Mouse (Mus musculus) heart, postnatal 0 days (tissue): ENCODE results near the gene Rhbdl1. TPM values are rescaled to one million over a fixed set of nuclear protein-coding genes. Genes with fewer than 3 reads are reported as not detected.

Experiments used
- ATAC-seq: fragments of 200-750 bp; cut with Nextera tagmentation; 2 replicates; pipeline ENCODE4 v1.8.0; 2017; ENCODE audit warnings: low read depth, moderate number of reproducible peaks, moderate library complexity; ENCODE audit not compliant: insufficient read depth
- DNase-seq: peaks from one replicate; pipeline ENCODE4 v3.0.0-alpha.2; 2016; ENCODE audit warnings: low spot score
- H3K27ac ChIP-seq: fragments of 300-500 bp; sonication (generic); 2 replicates; pipeline ENCODE4 v1.5.1; 2014; ENCODE audit warnings: low read depth, mild to moderate bottlenecking
- H3K27me3 ChIP-seq: fragments of 300-500 bp; sonication (generic); 2 replicates; pipeline ENCODE4 v1.6.1; 2014; ENCODE audit warnings: low read length, mixed read lengths; ENCODE audit not compliant: control insufficient read depth, insufficient read depth
- H3K36me3 ChIP-seq: fragments of 300-500 bp; sonication (generic); replicated peaks from 2 replicates; pipeline ENCODE4 v1.6.1; 2014; ENCODE audit warnings: low read length, mixed read lengths; ENCODE audit not compliant: control insufficient read depth, insufficient read depth
- H3K4me1 ChIP-seq: fragments of 300-500 bp; sonication (generic); 2 replicates; pipeline ENCODE4 v1.6.1; 2014; ENCODE audit warnings: antibody characterized with exemption; ENCODE audit not compliant: control insufficient read depth, insufficient read depth
- H3K4me2 ChIP-seq: fragments of 300-500 bp; sonication (generic); 2 replicates; pipeline ENCODE4 v1.6.1; 2014; ENCODE audit warnings: low read depth, mild to moderate bottlenecking, low read length, moderate library complexity
- H3K4me3 ChIP-seq: fragments of 300-500 bp; sonication (generic); 2 replicates; pipeline ENCODE4 v1.5.1; 2014; ENCODE audit warnings: low read depth, low read length
- H3K9ac ChIP-seq: fragments of 300-500 bp; sonication (generic); replicated peaks from 2 replicates; pipeline ENCODE4 v1.6.1; 2014; ENCODE audit warnings: low read depth, low read length, mixed read lengths
- H3K9me3 ChIP-seq: fragments of 300-500 bp; sonication (generic); replicated peaks from 2 replicates; pipeline ENCODE4 v1.6.1; 2016; ENCODE audit warnings: low read length; ENCODE audit not compliant: control insufficient read depth
- CTCF ChIP-seq: IDR thresholded peaks from 2 replicates; pipeline ENCODE4 v1.5.1; 2016; ENCODE audit warnings: antibody characterized with exemption, control low read depth, low read depth
- EP300 ChIP-seq: IDR thresholded peaks from 2 replicates; pipeline ENCODE4 v1.6.1; 2016; ENCODE audit warnings: antibody characterized with exemption, low read depth
- WGBS: fragments of 180-500 bp; shearing (Covaris S2); extraction: QIAGEN DNeasy Blood & Tissue Kit; methylation state at CpG from one replicate; pipeline ENCODE4 v1.1.7; 2014; 5-methylcytosine and 5-hydroxymethylcytosine counted together
- polyA plus RNA-seq: library from polyadenylated mRNA; unstranded; fragments of >200 nt; fragmentation: Nextera tagmentation; extraction: Ambion mirVana; gene quantifications from 2 replicates; pipeline ENCODE4 v1.2.1, GENCODE M21; 2015
- total RNA-seq: library from RNA; depleted of rRNA; stranded (reverse); fragments of >200 nt; gene quantifications from 2 replicates; pipeline ENCODE4 v1.2.3, GENCODE M21; 2014; ENCODE audit warnings: low replicate concordance

Gene Rhbdl1
- total and polyA plus RNA-seq, 2 experiments from 2014 or later: 2.2 to 2.3 TPM

DNA sequence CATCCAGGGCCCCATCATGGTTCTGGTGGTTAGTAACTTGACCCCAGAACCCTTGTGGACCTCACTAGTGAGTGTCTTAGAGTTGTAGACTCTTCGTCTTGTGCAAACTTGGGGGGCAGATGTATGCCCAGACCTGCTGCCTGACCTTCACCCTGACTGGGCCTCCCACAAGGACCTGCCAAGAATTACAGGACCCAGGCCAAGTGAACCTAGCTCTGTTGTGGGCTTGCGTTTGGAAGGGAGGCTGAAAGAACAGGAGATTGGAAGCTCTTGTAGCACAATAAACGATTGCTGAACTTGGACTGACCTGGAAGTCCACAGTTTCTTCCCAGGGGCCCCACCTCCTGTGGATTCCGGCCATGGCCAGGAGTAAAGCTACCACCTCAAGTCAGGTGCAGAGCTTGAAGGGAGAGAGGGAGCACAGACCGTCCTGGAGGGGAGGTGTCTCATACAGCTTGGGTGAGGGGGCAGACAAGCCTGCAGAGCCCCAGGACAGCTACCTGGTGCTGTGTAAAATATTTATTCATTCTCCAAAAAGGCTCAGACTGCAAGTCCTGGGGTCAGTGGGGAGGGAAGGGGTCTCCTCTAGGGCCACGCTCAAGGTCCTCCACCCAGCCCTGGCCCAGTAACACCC lies 3.0 kb downstream of the Rhbdl1 start:
- Histone ChIP-seq H3K27ac (peak overlapping the region; percentile 99), H3K9ac (peak overlapping the region; percentile 79), H3K36me3 (peaks cover 29% of the 10 kb centered on the region), H3K27me3 (no peaks in the 10 kb centered on the region), H3K4me2 (peak overlapping the region; percentile 95), H3K4me1 (peaks cover 51% of the 10 kb centered on the region), H3K4me3 (peak overlapping the region; percentile 77), H3K9me3 (no peaks in the 10 kb centered on the region)
- DNase-seq (no peak), ATAC-seq (no peak)
- TF ChIP-seq CTCF: no peak
- TF ChIP-seq EP300: no peak
- WGBS: 6% methylated on average over 6 of the region's 6 CpGs

GRCm38 (mm10) chr17:25833291-25833663 lies 3.8 kb downstream of the Rhbdl1 start, which contains the start of gene Stub1:
Stub1 (minus strand) TSS chr17:25833404.
- TF ChIP-seq EP300 (peak; percentile 15; the same call in 1 of the 2 replicates), CTCF (no peak)
- peak within 1 kb of the TSS; percentile 99 for H3K27ac ChIP-seq
- H3K4me2 ChIP-seq: peak within 1 kb of the TSS; percentile 95
- ATAC-seq (peak; percentile 78), DNase-seq (peak; percentile 96)
- H3K4me3 ChIP-seq: peak within 1 kb of the TSS; percentile 77
- no peaks in the 10 kb centered on the region for H3K9me3 ChIP-seq
- WGBS: under 1% methylated on average over 24 of the region's 24 CpGs
- H3K9ac ChIP-seq: peak within 1 kb of the TSS; percentile 79
- peaks cover 22% of the 10 kb centered on the region for H3K36me3 ChIP-seq
- peaks cover 55% of the 10 kb centered on the region for H3K4me1 ChIP-seq
- H3K27me3 ChIP-seq: no peaks in the 10 kb centered on the region

- Histone ChIP-seq H3K4me3 (peak overlapping the region; percentile 77), H3K9me3 (no peaks in the 10 kb centered on the region), H3K4me2 (peak overlapping the region; percentile 95), H3K27ac (peak overlapping the region; percentile 99), H3K9ac (peak overlapping the region; percentile 79), H3K27me3 (no peaks in the 10 kb centered on the region), H3K36me3 (peaks cover 17% of the 10 kb centered on the region), H3K4me1 (peaks cover 57% of the 10 kb centered on the region)
- no peak for TF ChIP-seq CTCF
- TF ChIP-seq EP300: peak; percentile 85
- DNase-seq: peak; percentile 99
- peak; percentile 92 for ATAC-seq
- WGBS: under 1% methylated on average over 72 of the region's 77 CpGs
Observed at GRCm38 (mm10) chr17:25832436-25833290, 4.4 kb downstream of the Rhbdl1 start.

GRCm38 (mm10) chr17:25831451-25832281 lies 5.4 kb downstream of the Rhbdl1 start:
- H3K36me3 ChIP-seq: peaks cover 24% of the 10 kb centered on the region
- no peak for DNase-seq
- no peak for TF ChIP-seq CTCF
- no peak for TF ChIP-seq EP300
- H3K27ac ChIP-seq: peak overlapping the region; percentile 99
- 33% methylated on average over 21 of the region's 21 CpGs for WGBS
- H3K4me2 ChIP-seq: peak overlapping the region; percentile 81
- H3K9ac ChIP-seq: peak overlapping the region; percentile 79
- H3K9me3 ChIP-seq: no peaks in the 10 kb centered on the region
- no peaks in the 10 kb centered on the region for H3K27me3 ChIP-seq
- H3K4me1 ChIP-seq: peaks cover 48% of the 10 kb centered on the region
- peak overlapping the region; percentile 77 for H3K4me3 ChIP-seq
- ATAC-seq: no peak

GRCm38 (mm10) chr17:25830806-25831431 lies 6.2 kb downstream of the Rhbdl1 start:
- H3K27ac ChIP-seq: no peak overlapping the region
- no peaks in the 10 kb centered on the region for H3K27me3 ChIP-seq
- DNase-seq: no peak
- peaks cover 40% of the 10 kb centered on the region for H3K4me1 ChIP-seq
- no peak for ATAC-seq
- TF ChIP-seq EP300 (no peak), CTCF (no peak)
- H3K36me3 ChIP-seq: peaks cover 32% of the 10 kb centered on the region
- H3K4me3 ChIP-seq: no peak overlapping the region
- no peaks in the 10 kb centered on the region for H3K9me3 ChIP-seq
- H3K9ac ChIP-seq: no peak overlapping the region
- 80% methylated on average over 14 of the region's 14 CpGs for WGBS
- H3K4me2 ChIP-seq: peak overlapping the region; percentile 81; the same call in 1 of the 2 replicates
